Mouse (Mus musculus) heart, postnatal 0 days (tissue): ENCODE data around the gene Eef1akmt2. TPM values are rescaled to one million over a fixed set of nuclear protein-coding genes. Genes with fewer than 3 reads are reported as not detected.

Experiments
- ATAC-seq: fragments of 200-750 bp; cut with Nextera tagmentation; 2 replicates; pipeline ENCODE4 v1.8.0; 2017; ENCODE audit warnings: low read depth, moderate number of reproducible peaks, moderate library complexity; ENCODE audit not compliant: insufficient read depth
- DNase-seq: peaks from one replicate; pipeline ENCODE4 v3.0.0-alpha.2; 2016; ENCODE audit warnings: low spot score
- H3K27ac ChIP-seq: fragments of 300-500 bp; sonication (generic); 2 replicates; pipeline ENCODE4 v1.5.1; 2014; ENCODE audit warnings: low read depth, mild to moderate bottlenecking
- H3K27me3 ChIP-seq: fragments of 300-500 bp; sonication (generic); 2 replicates; pipeline ENCODE4 v1.6.1; 2014; ENCODE audit warnings: low read length, mixed read lengths; ENCODE audit not compliant: control insufficient read depth, insufficient read depth
- H3K36me3 ChIP-seq: fragments of 300-500 bp; sonication (generic); replicated peaks from 2 replicates; pipeline ENCODE4 v1.6.1; 2014; ENCODE audit warnings: low read length, mixed read lengths; ENCODE audit not compliant: control insufficient read depth, insufficient read depth
- H3K4me1 ChIP-seq: fragments of 300-500 bp; sonication (generic); 2 replicates; pipeline ENCODE4 v1.6.1; 2014; ENCODE audit warnings: antibody characterized with exemption; ENCODE audit not compliant: control insufficient read depth, insufficient read depth
- H3K4me2 ChIP-seq: fragments of 300-500 bp; sonication (generic); 2 replicates; pipeline ENCODE4 v1.6.1; 2014; ENCODE audit warnings: low read depth, mild to moderate bottlenecking, low read length, moderate library complexity
- H3K4me3 ChIP-seq: fragments of 300-500 bp; sonication (generic); 2 replicates; pipeline ENCODE4 v1.5.1; 2014; ENCODE audit warnings: low read depth, low read length
- H3K9ac ChIP-seq: fragments of 300-500 bp; sonication (generic); replicated peaks from 2 replicates; pipeline ENCODE4 v1.6.1; 2014; ENCODE audit warnings: low read depth, low read length, mixed read lengths
- H3K9me3 ChIP-seq: fragments of 300-500 bp; sonication (generic); replicated peaks from 2 replicates; pipeline ENCODE4 v1.6.1; 2016; ENCODE audit warnings: low read length; ENCODE audit not compliant: control insufficient read depth
- CTCF ChIP-seq: IDR thresholded peaks from 2 replicates; pipeline ENCODE4 v1.5.1; 2016; ENCODE audit warnings: antibody characterized with exemption, control low read depth, low read depth
- EP300 ChIP-seq: IDR thresholded peaks from 2 replicates; pipeline ENCODE4 v1.6.1; 2016; ENCODE audit warnings: antibody characterized with exemption, low read depth
- WGBS: fragments of 180-500 bp; shearing (Covaris S2); extraction: QIAGEN DNeasy Blood & Tissue Kit; methylation state at CpG from one replicate; pipeline ENCODE4 v1.1.7; 2014; 5-methylcytosine and 5-hydroxymethylcytosine counted together
- polyA plus RNA-seq: library from polyadenylated mRNA; unstranded; fragments of >200 nt; fragmentation: Nextera tagmentation; extraction: Ambion mirVana; gene quantifications from 2 replicates; pipeline ENCODE4 v1.2.1, GENCODE M21; 2015
- total RNA-seq: library from RNA; depleted of rRNA; stranded (reverse); fragments of >200 nt; gene quantifications from 2 replicates; pipeline ENCODE4 v1.2.3, GENCODE M21; 2014; ENCODE audit warnings: low replicate concordance

Gene Eef1akmt2
- total and polyA plus RNA-seq, 2 experiments from 2014 or later = 21.1 to 29.2 TPM

DNA sequence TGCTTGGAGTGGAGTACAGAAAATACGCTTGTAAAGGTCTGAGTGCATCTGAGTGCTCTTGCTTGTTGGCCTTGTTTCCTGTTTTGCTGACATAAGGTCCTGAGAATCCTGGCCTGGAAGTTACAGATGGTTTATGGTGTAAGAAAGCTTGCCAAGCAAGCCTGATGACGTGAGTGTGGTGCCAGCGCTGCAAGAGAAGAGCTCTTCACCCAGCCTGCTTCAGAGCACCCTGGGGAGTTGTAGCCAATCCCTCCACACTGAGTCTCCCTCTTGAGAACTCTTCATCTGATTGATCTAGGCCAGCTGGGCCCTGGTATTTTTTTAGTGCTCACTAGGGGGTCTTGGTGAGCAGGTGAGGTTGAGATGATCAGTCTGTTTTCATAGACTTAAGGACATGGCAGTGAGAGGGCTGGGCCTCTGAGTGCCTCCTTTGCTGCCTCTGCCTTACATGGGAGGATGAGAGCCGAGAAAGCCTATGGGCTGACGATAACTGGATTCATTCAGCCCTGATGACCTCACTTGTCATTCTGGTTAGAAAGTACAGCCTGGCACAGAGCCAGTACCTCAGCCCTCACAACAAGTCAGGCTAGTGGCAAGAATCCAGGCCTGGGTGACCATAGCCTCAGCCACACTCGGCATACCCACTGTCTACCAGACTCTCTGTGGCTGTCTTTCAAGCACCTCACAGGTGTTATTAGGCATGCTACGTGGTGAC lies 42.5 kb upstream of the Eef1akmt2 start:
- ATAC-seq = peak; percentile 61
- 26% methylated on average over 7 of the region's 7 CpGs for WGBS
- Histone ChIP-seq H3K9me3 (no peaks in the 10 kb centered on the region), H3K27me3 (no peaks in the 10 kb centered on the region), H3K4me1 (peaks cover 13% of the 10 kb centered on the region; the same call in 1 of the 2 replicates), H3K27ac (peak overlapping the region; percentile 92), H3K4me2 (no peak overlapping the region), H3K9ac (no peak overlapping the region), H3K36me3 (no peaks in the 10 kb centered on the region), H3K4me3 (no peak overlapping the region)
- TF ChIP-seq CTCF (no peak), EP300 (no peak)
- peak; percentile 70 for DNase-seq

- Histone ChIP-seq H3K27me3 (no peaks in the 10 kb centered on the region), H3K9ac (no peak overlapping the region), H3K9me3 (no peaks in the 10 kb centered on the region), H3K4me1 (peaks cover 13% of the 10 kb centered on the region; the same call in 1 of the 2 replicates), H3K4me2 (no peak overlapping the region), H3K4me3 (no peak overlapping the region), H3K27ac (no peak overlapping the region), H3K36me3 (no peaks in the 10 kb centered on the region)
- ATAC-seq = no peak
- 85% methylated on average over 1 of the region's 1 CpGs for WGBS
- DNase-seq = no peak
- TF ChIP-seq EP300 (no peak), CTCF (no peak)
These were observed 40.9 kb upstream of the Eef1akmt2 start for GRCm38 (mm10) chr7:132893336-132893735.

- Histone ChIP-seq H3K27me3 (no peaks in the 10 kb centered on the region), H3K9ac (no peak overlapping the region), H3K4me1 (peaks cover 13% of the 10 kb centered on the region), H3K9me3 (no peaks in the 10 kb centered on the region), H3K27ac (no peak overlapping the region), H3K36me3 (no peaks in the 10 kb centered on the region), H3K4me3 (no peak overlapping the region), H3K4me2 (no peak overlapping the region)
- TF ChIP-seq EP300 (no peak), CTCF (no peak)
- 74% methylated on average over 7 of the region's 7 CpGs for WGBS
- ATAC-seq (no peak), DNase-seq (no peak)
These were observed 40.3 kb upstream of the Eef1akmt2 start for GRCm38 (mm10) chr7:132892806-132893205.

- no peak overlapping the region for H3K4me2 ChIP-seq
- H3K27ac ChIP-seq = no peak overlapping the region
- TF ChIP-seq EP300 = no peak
- TF ChIP-seq CTCF = no peak
- 53% methylated on average over 4 of the region's 4 CpGs for WGBS
- H3K4me1 ChIP-seq = peaks cover 13% of the 10 kb centered on the region
- ATAC-seq (no peak), DNase-seq (no peak)
- H3K27me3 ChIP-seq = no peaks in the 10 kb centered on the region
- H3K36me3 ChIP-seq = no peaks in the 10 kb centered on the region
- no peaks in the 10 kb centered on the region for H3K9me3 ChIP-seq
- H3K4me3 ChIP-seq = no peak overlapping the region
- no peak overlapping the region for H3K9ac ChIP-seq
These were observed 39.8 kb upstream of the Eef1akmt2 start for GRCm38 (mm10) chr7:132892311-132892661.

DNA sequence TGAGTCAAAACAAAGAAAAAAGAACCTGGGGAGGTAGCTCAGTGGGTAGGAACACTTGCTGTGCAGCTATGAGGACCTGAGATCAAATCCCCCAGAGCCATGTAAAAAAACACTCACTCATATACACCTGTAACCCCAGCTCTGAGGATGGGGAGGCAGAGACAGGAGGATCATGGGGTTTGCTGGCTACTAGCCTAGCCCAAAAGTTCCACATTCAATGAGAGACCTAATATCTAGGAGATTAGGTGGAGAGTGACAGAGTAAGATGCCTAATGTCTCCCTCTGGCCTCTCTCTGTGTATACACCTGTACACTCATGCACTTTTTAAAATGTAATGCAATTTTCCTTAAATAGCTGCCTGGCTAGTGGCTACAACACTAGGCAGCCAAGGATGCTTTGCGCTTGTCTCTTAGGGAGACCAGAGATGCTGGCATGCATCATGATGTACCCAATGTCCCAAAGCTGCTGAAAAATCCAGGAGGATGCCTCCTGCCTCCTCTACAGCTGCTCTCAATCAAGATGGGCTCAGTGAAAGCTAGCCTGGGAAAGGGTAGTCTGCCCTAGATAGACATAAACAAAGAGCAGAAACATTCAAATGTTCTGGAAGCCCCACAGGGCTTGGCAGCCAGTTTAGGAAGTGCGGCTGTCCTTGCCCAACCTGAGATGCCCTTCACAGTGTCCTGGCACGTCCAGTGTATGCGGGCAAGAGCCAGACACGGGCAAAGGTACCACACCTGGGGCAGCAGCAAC lies 39.3 kb upstream of the Eef1akmt2 start:
- TF ChIP-seq EP300 (no peak), CTCF (no peak)
- no peaks in the 10 kb centered on the region for H3K36me3 ChIP-seq
- H3K9ac ChIP-seq = no peak overlapping the region
- no peaks in the 10 kb centered on the region for H3K27me3 ChIP-seq
- DNase-seq (no peak), ATAC-seq (0 out of 2 replicates have a peak, but pooled peaks have one; percentile 10)
- no peak overlapping the region for H3K27ac ChIP-seq
- H3K4me3 ChIP-seq = no peak overlapping the region
- H3K4me2 ChIP-seq = no peak overlapping the region
- H3K4me1 ChIP-seq = peaks cover 13% of the 10 kb centered on the region
- WGBS = 52% methylated on average over 5 of the region's 5 CpGs
- H3K9me3 ChIP-seq = no peaks in the 10 kb centered on the region
